Mouse (Mus musculus) kidney, adult 2 months (tissue): Measurements from ENCODE around the gene Ptpra.

ENCODE experiments used
- CTCF ChIP-seq: fragments of 200-500 bp; conservative IDR thresholded peaks from 2 replicates; pipeline ENCODE4 v1.5.1; 2011; ENCODE audit warnings: low read depth, mild to moderate bottlenecking, control low read depth, low read length, moderate library complexity, mixed read lengths; ENCODE audit not compliant: insufficient read depth, insufficient read length
- POLR2A ChIP-seq: fragments of 200-500 bp; IDR thresholded peaks from one replicate; pipeline ENCODE4 v1.6.1; 2011; ENCODE audit warnings: low read depth, low read length, control low read depth

- TF ChIP-seq CTCF, result no peak
- no peak for TF ChIP-seq POLR2A
These were observed 131.1 kb downstream of the Ptpra start for GRCm38 (mm10) chr2:130581201-130581600.
